Mouse (Mus musculus) midbrain, embryonic 10.5 days (tissue): ENCODE measurements around the gene Pak3. TPM values are rescaled to one million over a fixed set of nuclear protein-coding genes. Genes with fewer than 3 reads are reported as not detected.
"Not testable (repeated sequence)": the region's sequence is repeated elsewhere in the genome, so short reads cannot be mapped to it uniquely, and the experiment has no call there.

Experiments
- DNase-seq: peaks from one replicate; pipeline ENCODE4 v3.0.0-alpha.2; 2017; ENCODE audit warnings: low spot score
- H3K27ac ChIP-seq: fragments of 300-500 bp; sonication (generic); replicated peaks from 2 replicates; pipeline ENCODE4 v1.5.1; 2016; ENCODE audit warnings: mild to moderate bottlenecking
- H3K27me3 ChIP-seq: fragments of 300-500 bp; sonication (generic); 2 replicates; pipeline ENCODE4 v1.6.1; 2016; ENCODE audit warnings: low read depth, mild to moderate bottlenecking; ENCODE audit not compliant: poor library complexity, severe bottlenecking
- H3K36me3 ChIP-seq: fragments of 300-500 bp; sonication (generic); 2 replicates; pipeline ENCODE4 v1.6.1; 2016; ENCODE audit warnings: mild to moderate bottlenecking, moderate library complexity
- H3K4me1 ChIP-seq: fragments of 300-500 bp; sonication (generic); 2 replicates; pipeline ENCODE4 v1.6.1; 2016
- H3K4me3 ChIP-seq: fragments of 300-500 bp; sonication (generic); 2 replicates; pipeline ENCODE4 v1.5.1; 2016; ENCODE audit warnings: mild to moderate bottlenecking, moderate library complexity
- H3K9me3 ChIP-seq: fragments of 300-500 bp; sonication (generic); replicated peaks from 2 replicates; pipeline ENCODE4 v1.6.1; 2016; ENCODE audit warnings: mild to moderate bottlenecking
- WGBS: fragments of 180-500 bp; shearing (Covaris S2); methylation state at CpG from one replicate; pipeline ENCODE4 v1.1.7; 2016; 5-methylcytosine and 5-hydroxymethylcytosine counted together
- polyA plus RNA-seq: library from polyadenylated mRNA; unstranded; fragments of >200 nt; fragmentation: Nextera tagmentation; extraction: Ambion mirVana; gene quantifications from 2 replicates; pipeline ENCODE4 v1.2.1, GENCODE M21; 2016

Gene Pak3
- 41.7 and 76.9 TPM in 2 replicates for polyA plus RNA-seq

DNA sequence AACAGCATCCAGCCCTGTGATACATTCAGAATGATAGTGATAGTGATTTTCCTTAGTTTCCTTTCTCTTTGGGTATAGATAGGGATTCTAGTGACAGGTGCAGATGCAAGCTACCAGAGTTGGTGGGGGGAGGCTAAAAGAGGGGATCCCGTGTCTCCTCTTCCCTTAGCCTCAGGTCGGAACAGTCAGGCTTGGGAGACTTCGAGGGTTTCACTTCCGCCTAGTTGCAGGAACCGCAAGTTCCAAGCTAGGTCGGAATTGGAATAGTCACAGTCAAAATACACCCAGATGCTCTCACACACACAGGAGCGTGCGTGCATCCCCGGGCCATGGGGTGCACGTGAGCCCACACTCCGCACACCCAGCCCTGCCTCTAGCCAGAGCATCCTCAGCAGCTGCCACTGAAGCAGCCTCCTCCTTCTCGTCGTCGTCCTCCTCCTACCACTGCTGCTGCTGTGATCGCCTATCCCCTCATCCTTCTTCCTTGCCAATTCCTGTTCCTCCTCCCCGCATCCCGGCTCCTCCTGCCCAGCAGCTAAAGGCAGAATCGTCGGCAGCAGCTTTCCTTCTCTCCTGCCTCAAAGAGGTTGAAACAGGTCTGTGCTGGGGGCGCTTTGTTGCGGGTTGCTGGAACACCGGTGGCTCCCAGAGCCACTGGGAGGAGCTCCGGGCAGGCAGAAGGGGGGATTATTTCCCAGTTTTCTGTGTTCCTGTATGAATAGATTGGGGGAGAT, at the start of gene Pak3:
Gene Pak3, plus strand, starts transcription at position 424 of the 734 bp plus-strand sequence.
- peaks cover 13% of the 10 kb centered on the region for H3K4me1 ChIP-seq
- H3K36me3 ChIP-seq = no peaks in the 10 kb centered on the region
- peak within 1 kb of the TSS; percentile 54 for H3K4me3 ChIP-seq
- H3K27ac ChIP-seq = peak within 1 kb of the TSS; percentile 87
- H3K9me3 ChIP-seq = no peaks in the 10 kb centered on the region
- WGBS = 17% methylated on average over 23 of the region's 23 CpGs
- peaks cover 96% of the 10 kb centered on the region for H3K27me3 ChIP-seq
- DNase-seq = peak; percentile 39

DNA sequence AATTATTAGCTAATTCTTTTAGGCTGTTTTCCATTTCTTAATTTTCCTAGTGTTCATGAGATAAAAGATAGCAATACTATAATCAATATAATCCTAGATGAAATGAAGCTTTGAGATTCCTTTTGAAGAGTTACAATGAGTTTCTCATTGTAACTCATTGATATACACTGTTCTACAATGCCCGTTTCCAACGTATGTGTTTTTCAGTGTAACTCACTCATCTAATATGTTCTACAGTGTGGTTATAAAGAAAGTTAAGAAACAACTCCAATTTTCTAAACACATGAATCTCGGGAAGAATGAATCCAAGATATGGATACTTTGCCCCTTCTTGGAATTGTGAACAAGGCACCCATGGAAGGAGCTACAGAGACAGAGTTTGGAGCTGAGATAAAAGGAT, 35.5 kb upstream of the Pak3 start:
- Histone ChIP-seq H3K4me3 (no peak overlapping the region), H3K4me1 (no peaks in the 10 kb centered on the region), H3K27ac (no peak overlapping the region), H3K27me3 (peaks cover 18% of the 10 kb centered on the region), H3K9me3 (peaks cover 3% of the 10 kb centered on the region), H3K36me3 (no peaks in the 10 kb centered on the region)
- WGBS = 79% methylated on average over 3 of the region's 3 CpGs
- peak; percentile 100 for DNase-seq

- Histone ChIP-seq H3K9me3 (no peaks in the 10 kb centered on the region), H3K27me3 (peaks cover 87% of the 10 kb centered on the region), H3K4me3 (no peak overlapping the region), H3K4me1 (no peaks in the 10 kb centered on the region), H3K27ac (no peak overlapping the region), H3K36me3 (no peaks in the 10 kb centered on the region)
- no peak for DNase-seq
- WGBS = 80% methylated on average over 4 of the region's 4 CpGs
Measured at GRCm38 (mm10) chrX:143501053-143501695, 17.2 kb upstream of the Pak3 start.

GRCm38 (mm10) chrX:143501776-143502365, 16.5 kb upstream of the Pak3 start:
- no peak overlapping the region for H3K27ac ChIP-seq
- 81% methylated on average over 5 of the region's 5 CpGs for whole genome bisulfite sequencing

DNA sequence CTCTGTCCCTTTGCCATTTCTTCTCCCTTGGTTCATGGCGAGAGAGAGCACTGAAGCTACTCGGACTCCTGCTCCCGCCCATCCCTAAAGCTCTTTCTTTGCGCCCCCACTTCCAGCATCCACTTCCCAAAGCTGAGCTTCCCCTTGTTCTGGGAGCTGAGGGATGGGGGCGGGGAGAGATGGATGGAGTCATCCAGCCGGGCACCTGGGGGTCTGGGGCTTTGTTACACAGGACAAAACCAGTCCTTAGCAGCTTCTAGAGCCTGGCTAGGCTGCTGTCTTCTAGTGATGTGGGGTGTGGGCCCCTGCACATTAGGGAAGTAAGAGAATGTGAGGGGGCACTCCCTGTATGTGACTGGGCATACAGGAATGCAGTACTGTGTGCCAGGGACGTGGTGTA, 526 bp downstream of the Pak3 start:
- 26% methylated on average over 7 of the region's 7 CpGs for WGBS
- DNase-seq = peak; percentile 37
- H3K27ac ChIP-seq = peak overlapping the region; percentile 87
- H3K36me3 ChIP-seq = no peaks in the 10 kb centered on the region
- H3K9me3 ChIP-seq = no peaks in the 10 kb centered on the region
- H3K4me1 ChIP-seq = peaks cover 13% of the 10 kb centered on the region
- H3K27me3 ChIP-seq = peaks cover 96% of the 10 kb centered on the region
- peak overlapping the region; percentile 54 for H3K4me3 ChIP-seq

More at GRCm38 (mm10) chrX:143501776-143502365, 16.5 kb upstream of the Pak3 start:
- no peak for DNase-seq
- no peaks in the 10 kb centered on the region for H3K36me3 ChIP-seq
- no peaks in the 10 kb centered on the region for H3K4me1 ChIP-seq
- no peaks in the 10 kb centered on the region for H3K9me3 ChIP-seq
- no peak overlapping the region for H3K4me3 ChIP-seq
- H3K27me3 ChIP-seq = peaks cover 81% of the 10 kb centered on the region

- Histone ChIP-seq H3K4me1 (peaks cover 13% of the 10 kb centered on the region), H3K4me3 (peak overlapping the region; percentile 54; the same call in 1 of the 2 replicates), H3K27me3 (peaks cover 100% of the 10 kb centered on the region)
- not testable (repeated sequence) for H3K27ac ChIP-seq, DNase-seq, H3K9me3 ChIP-seq, H3K36me3 ChIP-seq
- 67% methylated on average over 5 of the region's 5 CpGs for WGBS
Measured at GRCm38 (mm10) chrX:143519454-143519853, 1.1 kb downstream of the Pak3 start.

DNA sequence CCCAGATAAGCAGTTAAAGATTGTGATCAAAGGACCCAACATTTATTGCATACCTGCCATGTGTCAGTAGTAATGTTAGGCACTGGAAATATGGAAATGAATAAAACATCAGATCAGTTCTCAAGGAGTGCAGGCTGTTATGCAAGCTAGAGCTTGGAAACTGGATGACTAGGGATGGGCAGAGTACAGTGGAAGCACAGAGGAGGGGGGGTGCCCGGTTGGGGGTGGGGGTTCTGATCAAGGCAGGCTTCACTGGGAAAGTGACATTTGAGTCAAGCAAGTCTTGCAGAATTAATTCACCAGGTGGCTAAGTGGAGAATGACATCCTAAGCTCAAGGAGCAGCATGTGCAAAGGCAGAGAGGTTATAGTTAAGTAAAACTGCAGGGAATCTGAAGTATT, 1.8 kb downstream of the Pak3 start:
- Histone ChIP-seq H3K9me3 (no peaks in the 10 kb centered on the region), H3K27ac (no peak overlapping the region), H3K27me3 (peaks cover 100% of the 10 kb centered on the region), H3K36me3 (no peaks in the 10 kb centered on the region), H3K4me1 (peaks cover 13% of the 10 kb centered on the region), H3K4me3 (no peak overlapping the region)
- DNase-seq = no peak
- 46% methylated on average over 1 of the region's 1 CpGs for WGBS

GRCm38 (mm10) chrX:143532331-143532730, 13.9 kb downstream of the Pak3 start:
- H3K36me3 ChIP-seq = no peaks in the 10 kb centered on the region
- WGBS = 91% methylated on average over 3 of the region's 3 CpGs
- no peaks in the 10 kb centered on the region for H3K9me3 ChIP-seq
- no peak overlapping the region for H3K4me3 ChIP-seq
- peaks cover 98% of the 10 kb centered on the region for H3K27me3 ChIP-seq
- no peak overlapping the region for H3K27ac ChIP-seq
- DNase-seq = no peak
- H3K4me1 ChIP-seq = no peaks in the 10 kb centered on the region

DNA sequence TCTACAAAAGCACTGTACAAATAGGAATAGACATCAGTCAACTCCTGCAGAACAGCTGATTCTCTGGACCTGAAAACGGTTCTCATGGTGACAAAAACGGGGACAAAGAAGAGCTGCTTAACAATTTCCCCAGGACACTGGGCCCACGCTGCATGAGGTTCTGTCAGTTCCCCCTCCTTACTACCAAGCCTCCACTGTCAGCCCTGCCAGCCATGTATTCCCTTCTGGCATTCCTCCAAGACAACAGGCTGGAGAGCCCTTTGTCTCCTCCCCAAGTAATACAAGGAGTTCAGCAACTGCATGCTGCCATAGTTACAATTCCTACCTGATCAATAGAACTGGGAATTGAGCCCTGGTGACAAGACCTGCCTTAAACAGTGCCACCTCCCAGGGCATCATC, 15.2 kb downstream of the Pak3 start:
- Histone ChIP-seq H3K9me3 (no peaks in the 10 kb centered on the region), H3K36me3 (no peaks in the 10 kb centered on the region), H3K27ac (no peak overlapping the region), H3K4me3 (no peak overlapping the region), H3K27me3 (peaks cover 98% of the 10 kb centered on the region), H3K4me1 (no peaks in the 10 kb centered on the region)
- WGBS = 95% methylated on average over 3 of the region's 3 CpGs
- no peak for DNase-seq

- H3K36me3 ChIP-seq = no peaks in the 10 kb centered on the region
- H3K4me3 ChIP-seq = no peak overlapping the region
- H3K27me3 ChIP-seq = peaks cover 73% of the 10 kb centered on the region
- H3K27ac ChIP-seq = peak overlapping the region; percentile 81
- peaks cover 21% of the 10 kb centered on the region for H3K4me1 ChIP-seq
- no peak for DNase-seq
- WGBS = 52% methylated on average over 2 of the region's 2 CpGs
- no peaks in the 10 kb centered on the region for H3K9me3 ChIP-seq
Measured at GRCm38 (mm10) chrX:143542756-143543155, 24.4 kb downstream of the Pak3 start.

GRCm38 (mm10) chrX:143543186-143543793, 24.9 kb downstream of the Pak3 start:
- Histone ChIP-seq H3K9me3 (no peaks in the 10 kb centered on the region), H3K36me3 (no peaks in the 10 kb centered on the region), H3K4me3 (no peak overlapping the region), H3K27ac (peak overlapping the region; percentile 81), H3K27me3 (peaks cover 73% of the 10 kb centered on the region), H3K4me1 (peaks cover 21% of the 10 kb centered on the region)
- WGBS = 35% methylated on average over 7 of the region's 7 CpGs
- DNase-seq = peak; percentile 77

GRCm38 (mm10) chrX:143573691-143574090, 55.3 kb downstream of the Pak3 start:
- WGBS = 74% methylated on average over 2 of the region's 2 CpGs
- H3K9me3 ChIP-seq = no peaks in the 10 kb centered on the region
- H3K27me3 ChIP-seq = peaks cover 83% of the 10 kb centered on the region
- H3K36me3 ChIP-seq = no peaks in the 10 kb centered on the region
- DNase-seq = no peak
- no peak overlapping the region for H3K27ac ChIP-seq
- no peaks in the 10 kb centered on the region for H3K4me1 ChIP-seq
- no peak overlapping the region for H3K4me3 ChIP-seq
